Mouse (Mus musculus): ENCODE measurements around the gene Creg1. TPM values are rescaled to one million over a fixed set of nuclear protein-coding genes. Genes with fewer than 3 reads are reported as not detected.

The Creg1 gene
- polyA plus RNA-seq, 1 experiment from 2014 or later: 89.9 TPM

- no peak overlapping the region for H3K4me3 ChIP-seq (replicated peaks; ENCODE audit: low read depth, low read length)
Observed at GRCm38 (mm10) chr1:165734840-165735239, 28.7 kb upstream of the Creg1 start.

GRCm38 (mm10) chr1:165735826-165736818, 27.4 kb upstream of the Creg1 start:
- DNase-seq (ENCODE audit: low spot score) (peak; percentile 96), ATAC-seq (replicated peaks; ENCODE audit: low FRiP score, low read depth) (0 out of 2 replicates have a peak, but pooled peaks have one; percentile 62)
- 28% methylated on average over 20 of the region's 20 CpGs for WGBS
- Histone ChIP-seq H3K9ac (ENCODE audit: low read depth, low read length) (no peak overlapping the region), H3K27me3 (ENCODE audit: insufficient read depth, low read length) (no peaks in the 10 kb centered on the region), H3K36me3 (ENCODE audit: insufficient read depth, low read length) (no peaks in the 10 kb centered on the region), H3K4me3 (replicated peaks; ENCODE audit: low read depth, low read length) (no peak overlapping the region), H3K4me2 (ENCODE audit: low read length) (no peak overlapping the region; the same call in 1 of the 2 replicates), H3K27ac (no peak overlapping the region), H3K9me3 (replicated peaks; ENCODE audit: low read length) (no peaks in the 10 kb centered on the region), H3K4me1 (replicated peaks; ENCODE audit: insufficient read depth, low read length) (no peaks in the 10 kb centered on the region; the same call in 1 of the 2 replicates)
- TF ChIP-seq CTCF (IDR thresholded peaks at IDR 0.05; ENCODE audit: low read depth): peak; percentile 99

More at GRCm38 (mm10) chr1:165734840-165735239, 28.7 kb upstream of the Creg1 start:
- Histone ChIP-seq H3K36me3 (ENCODE audit: insufficient read depth, low read length) (no peaks in the 10 kb centered on the region), H3K4me1 (replicated peaks; ENCODE audit: insufficient read depth, low read length) (no peaks in the 10 kb centered on the region; the same call in 1 of the 2 replicates), H3K9ac (ENCODE audit: low read depth, low read length) (no peak overlapping the region), H3K4me2 (ENCODE audit: low read length) (no peak overlapping the region), H3K9me3 (replicated peaks; ENCODE audit: low read length) (no peaks in the 10 kb centered on the region), H3K27me3 (ENCODE audit: insufficient read depth, low read length) (no peaks in the 10 kb centered on the region), H3K27ac (no peak overlapping the region)
- DNase-seq (ENCODE audit: low spot score) (no peak), ATAC-seq (replicated peaks; ENCODE audit: low FRiP score, low read depth) (no peak)
- 88% methylated on average over 2 of the region's 2 CpGs for WGBS
- TF ChIP-seq CTCF (IDR thresholded peaks at IDR 0.05; ENCODE audit: low read depth): no peak

- Histone ChIP-seq H3K9ac (ENCODE audit: low read depth, low read length) (no peak overlapping the region), H3K27me3 (ENCODE audit: insufficient read depth, low read length) (no peaks in the 10 kb centered on the region), H3K36me3 (ENCODE audit: insufficient read depth, low read length) (no peaks in the 10 kb centered on the region), H3K4me1 (replicated peaks; ENCODE audit: insufficient read depth, low read length) (no peaks in the 10 kb centered on the region; the same call in 1 of the 2 replicates), H3K27ac (no peak overlapping the region), H3K4me2 (ENCODE audit: low read length) (no peak overlapping the region), H3K4me3 (replicated peaks; ENCODE audit: low read depth, low read length) (no peak overlapping the region), H3K9me3 (replicated peaks; ENCODE audit: low read length) (no peaks in the 10 kb centered on the region)
- 34% methylated on average over 5 of the region's 5 CpGs for WGBS
- TF ChIP-seq CTCF (IDR thresholded peaks at IDR 0.05; ENCODE audit: low read depth): no peak
- ATAC-seq (replicated peaks; ENCODE audit: low FRiP score, low read depth) (no peak), DNase-seq (ENCODE audit: low spot score) (peak; percentile 74)
Observed at GRCm38 (mm10) chr1:165737451-165737850, 26.1 kb upstream of the Creg1 start.

- no peak for ATAC-seq (replicated peaks; ENCODE audit: low FRiP score, low read depth)
- no peak overlapping the region for H3K4me3 ChIP-seq (replicated peaks; ENCODE audit: low read depth, low read length)
- no peak for DNase-seq (ENCODE audit: low spot score)
- no peak overlapping the region for H3K4me2 ChIP-seq (ENCODE audit: low read length)
- H3K9ac ChIP-seq (ENCODE audit: low read depth, low read length): no peak overlapping the region
- no peak for TF ChIP-seq CTCF (IDR thresholded peaks at IDR 0.05; ENCODE audit: low read depth)
- H3K9me3 ChIP-seq (replicated peaks; ENCODE audit: low read length): no peaks in the 10 kb centered on the region
- no peaks in the 10 kb centered on the region; the same call in 1 of the 2 replicates for H3K4me1 ChIP-seq (replicated peaks; ENCODE audit: insufficient read depth, low read length)
- H3K27me3 ChIP-seq (ENCODE audit: insufficient read depth, low read length): no peaks in the 10 kb centered on the region
- H3K36me3 ChIP-seq (ENCODE audit: insufficient read depth, low read length): no peaks in the 10 kb centered on the region
- no peak overlapping the region for H3K27ac ChIP-seq
- WGBS: 62% methylated on average over 3 of the region's 3 CpGs
Observed at GRCm38 (mm10) chr1:165737867-165738266, 25.7 kb upstream of the Creg1 start.

GRCm38 (mm10) chr1:165738985-165739384, 24.6 kb upstream of the Creg1 start:
- Histone ChIP-seq H3K27me3 (ENCODE audit: insufficient read depth, low read length) (no peaks in the 10 kb centered on the region), H3K4me1 (replicated peaks; ENCODE audit: insufficient read depth, low read length) (no peaks in the 10 kb centered on the region; the same call in 1 of the 2 replicates), H3K27ac (no peak overlapping the region), H3K9ac (ENCODE audit: low read depth, low read length) (no peak overlapping the region), H3K36me3 (ENCODE audit: insufficient read depth, low read length) (no peaks in the 10 kb centered on the region), H3K4me2 (ENCODE audit: low read length) (no peak overlapping the region), H3K9me3 (replicated peaks; ENCODE audit: low read length) (no peaks in the 10 kb centered on the region), H3K4me3 (replicated peaks; ENCODE audit: low read depth, low read length) (no peak overlapping the region)
- peak; percentile 85 for DNase-seq (ENCODE audit: low spot score)
- peak; percentile 59; the same call in 1 of the 2 replicates for ATAC-seq (replicated peaks; ENCODE audit: low FRiP score, low read depth)
- 51% methylated on average over 1 of the region's 1 CpGs for WGBS
- TF ChIP-seq CTCF (IDR thresholded peaks at IDR 0.05; ENCODE audit: low read depth): no peak

GRCm38 (mm10) chr1:165741989-165742388, 21.6 kb upstream of the Creg1 start:
- Histone ChIP-seq H3K36me3 (ENCODE audit: insufficient read depth, low read length) (no peaks in the 10 kb centered on the region), H3K9me3 (replicated peaks; ENCODE audit: low read length) (no peaks in the 10 kb centered on the region), H3K4me1 (replicated peaks; ENCODE audit: insufficient read depth, low read length) (no peaks in the 10 kb centered on the region), H3K9ac (ENCODE audit: low read depth, low read length) (no peak overlapping the region), H3K27me3 (ENCODE audit: insufficient read depth, low read length) (no peaks in the 10 kb centered on the region), H3K4me3 (replicated peaks; ENCODE audit: low read depth, low read length) (no peak overlapping the region), H3K4me2 (ENCODE audit: low read length) (no peak overlapping the region), H3K27ac (no peak overlapping the region)
- WGBS: 88% methylated on average over 8 of the region's 8 CpGs
- no peak for DNase-seq (ENCODE audit: low spot score)
- no peak for TF ChIP-seq CTCF (IDR thresholded peaks at IDR 0.05; ENCODE audit: low read depth)
- ATAC-seq (replicated peaks; ENCODE audit: low FRiP score, low read depth): no peak
